Mouse (Mus musculus) kidney, adult 2 months (tissue): ENCODE measurements around the gene Olfr749. TPM values are rescaled to one million over a fixed set of nuclear protein-coding genes. Genes with fewer than 3 reads are reported as not detected.
"Not testable (repeated sequence)": the region's sequence is repeated elsewhere in the genome, so short reads cannot be mapped to it uniquely, and the experiment has no call there.

ENCODE experiments used
- DNase-seq: peaks from one replicate; pipeline ENCODE4 v3.0.0; 2021
- H3K27ac ChIP-seq: fragments of 200-500 bp; 2 replicates; pipeline ENCODE4 v1.5.1; 2012; ENCODE audit warnings: low read depth, low read length, control low read depth, inconsistent platforms; ENCODE audit not compliant: insufficient read depth
- H3K27me3 ChIP-seq: fragments of 200-500 bp; replicated peaks from 2 replicates; pipeline ENCODE4 v1.6.1; 2012; ENCODE audit warnings: mild to moderate bottlenecking, moderate library complexity, low read length, inconsistent platforms; ENCODE audit not compliant: control insufficient read depth, insufficient read depth
- H3K36me3 ChIP-seq: fragments of 200-500 bp; 2 replicates; pipeline ENCODE4 v1.6.1; 2012; ENCODE audit warnings: mild to moderate bottlenecking, moderate library complexity, low read length, inconsistent platforms; ENCODE audit not compliant: control insufficient read depth, insufficient read depth
- H3K4me1 ChIP-seq: fragments of 200-500 bp; 2 replicates; pipeline ENCODE4 v1.6.1; 2011; ENCODE audit warnings: low read length; ENCODE audit not compliant: control insufficient read depth, insufficient read depth
- H3K4me3 ChIP-seq: fragments of 200-500 bp; 2 replicates; pipeline ENCODE4 v1.5.1; 2011; ENCODE audit warnings: mild to moderate bottlenecking, low read depth, low read length, control low read depth; ENCODE audit not compliant: insufficient read depth
- CTCF ChIP-seq: fragments of 200-500 bp; conservative IDR thresholded peaks from 2 replicates; pipeline ENCODE4 v1.5.1; 2011; ENCODE audit warnings: low read depth, mild to moderate bottlenecking, control low read depth, low read length, moderate library complexity, mixed read lengths; ENCODE audit not compliant: insufficient read depth, insufficient read length
- POLR2A ChIP-seq: fragments of 200-500 bp; IDR thresholded peaks from one replicate; pipeline ENCODE4 v1.6.1; 2011; ENCODE audit warnings: low read depth, low read length, control low read depth
- WGBS: fragments of 180-500 bp; shearing (Covaris S2); methylation state at CpG from one replicate; pipeline ENCODE4 v1.1.7; 2018; 5-methylcytosine and 5-hydroxymethylcytosine counted together
- polyA plus RNA-seq: library from polyadenylated mRNA; depleted of rRNA; stranded (reverse); fragments of >200 nt; gene quantifications from 2 replicates; pipeline ENCODE4 v1.2.3, GENCODE M21; 2012; rRNA removed

Olfr749 gene
- polyA plus RNA-seq, 1 experiment = not detected

DNA sequence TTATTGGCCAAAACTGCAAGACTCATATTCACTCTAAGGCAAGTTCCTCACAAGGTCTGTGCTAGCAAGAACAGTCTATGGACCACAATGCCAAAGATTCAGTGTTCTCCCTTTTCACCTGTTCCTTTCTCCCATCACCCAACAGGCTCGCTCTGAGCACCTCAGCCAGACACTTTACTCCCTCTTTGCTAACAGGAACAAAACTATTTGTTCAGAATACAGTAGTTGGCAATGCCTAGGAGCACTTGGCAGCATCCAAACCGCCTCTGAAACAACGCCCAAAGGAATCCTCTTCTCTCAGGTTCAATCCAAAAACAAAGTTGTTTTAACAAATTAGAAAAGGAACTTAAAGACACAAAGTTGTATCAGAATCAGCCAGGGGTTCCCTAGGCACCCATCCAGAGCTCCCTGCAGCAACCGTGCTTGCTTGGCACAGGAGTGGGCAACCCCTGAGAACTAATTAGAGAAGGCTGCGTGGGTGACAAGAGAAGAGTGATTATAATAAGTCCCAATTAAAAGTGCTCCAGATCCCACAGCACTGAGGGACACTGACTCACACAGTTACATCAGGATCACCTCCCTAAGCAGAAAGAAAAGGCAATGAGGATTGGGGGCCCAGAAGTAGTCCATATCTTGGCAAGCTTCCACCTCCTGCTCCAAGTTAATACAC lies 13.7 kb upstream of the Olfr749 start:
- Histone ChIP-seq H3K27me3 (no peaks in the 10 kb centered on the region), H3K27ac (no peak overlapping the region), H3K4me3 (no peak overlapping the region), H3K4me1 (no peaks in the 10 kb centered on the region), H3K36me3 (no peaks in the 10 kb centered on the region)
- 80% methylated on average over 5 of the region's 5 CpGs for WGBS
- TF ChIP-seq POLR2A (no peak), CTCF (no peak)
- no peak for DNase-seq

DNA sequence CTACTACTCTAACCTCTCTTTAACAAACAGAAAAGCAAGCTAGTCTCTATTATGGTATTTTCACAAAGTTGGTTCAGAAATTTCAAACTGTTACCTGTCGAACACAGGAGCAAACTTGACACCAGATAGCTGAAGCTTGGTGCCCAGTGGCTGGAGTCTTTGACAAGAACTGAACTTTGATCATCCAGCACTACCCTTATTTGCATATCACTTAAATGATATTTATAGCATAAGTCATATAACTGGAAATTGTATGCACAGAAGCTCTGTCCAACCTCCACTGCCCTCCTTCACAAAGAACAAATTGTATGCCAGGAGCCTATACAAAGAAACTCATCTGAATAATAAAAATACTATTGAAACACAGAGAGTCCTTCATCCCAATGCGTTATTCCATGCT lies 3.3 kb downstream of the Olfr749 start:
- 73% methylated on average over 2 of the region's 2 CpGs for WGBS
- Histone ChIP-seq H3K27me3 (no peaks in the 10 kb centered on the region), H3K27ac (no peak overlapping the region), H3K4me1 (no peaks in the 10 kb centered on the region), H3K36me3 (no peaks in the 10 kb centered on the region), H3K4me3 (no peak overlapping the region)
- TF ChIP-seq CTCF (no peak), POLR2A (no peak)
- DNase-seq = no peak

DNA sequence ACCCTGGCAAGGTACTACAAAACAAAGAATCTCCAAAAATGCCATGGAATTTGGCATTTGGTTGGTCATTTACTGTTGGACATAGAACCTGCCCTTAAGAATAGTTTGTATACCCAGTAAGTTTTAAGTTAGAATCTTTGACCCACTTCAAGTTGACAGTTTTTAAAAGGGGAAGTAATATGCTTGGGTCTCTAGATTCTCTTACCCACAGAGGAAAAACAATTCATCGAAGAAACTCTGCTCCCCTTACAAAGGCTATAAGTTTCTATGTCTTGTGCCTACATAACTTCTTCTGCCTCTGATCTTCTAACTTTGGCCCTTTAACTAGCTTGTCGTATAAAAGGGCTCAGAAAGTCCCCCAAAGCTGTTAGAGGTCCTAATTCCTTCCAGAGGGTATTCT lies 4.6 kb downstream of the Olfr749 start:
- 63% methylated on average over 2 of the region's 2 CpGs for WGBS
- no peaks in the 10 kb centered on the region for H3K4me1 ChIP-seq
- H3K36me3 ChIP-seq = no peaks in the 10 kb centered on the region
- no peak overlapping the region for H3K27ac ChIP-seq
- TF ChIP-seq POLR2A (no peak), CTCF (no peak)
- H3K4me3 ChIP-seq = no peak overlapping the region
- H3K27me3 ChIP-seq = no peaks in the 10 kb centered on the region
- DNase-seq = no peak

DNA sequence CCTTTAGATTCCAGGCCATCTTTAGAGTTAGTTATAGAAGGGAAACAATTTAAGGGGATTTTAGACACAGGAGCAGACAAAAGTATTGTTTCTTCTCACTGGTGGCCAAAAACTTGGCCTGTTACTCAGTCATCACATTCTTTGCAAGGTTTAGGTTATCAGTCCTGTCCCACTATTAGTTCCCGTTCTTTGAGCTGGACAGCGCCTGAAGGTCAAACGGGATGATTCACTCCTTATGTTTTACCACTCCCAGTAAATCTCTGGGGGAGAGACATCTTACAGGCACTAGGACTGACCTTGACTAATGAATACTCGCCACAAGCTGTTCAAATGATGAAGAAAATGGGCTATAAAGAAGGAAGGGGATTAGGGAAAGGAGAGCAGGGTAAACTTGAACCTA lies 22.5 kb downstream of the Olfr749 start:
- not testable (repeated sequence) for H3K36me3 ChIP-seq, H3K4me3 ChIP-seq, H3K27me3 ChIP-seq, H3K4me1 ChIP-seq, H3K27ac ChIP-seq, DNase-seq
- 78% methylated on average over 4 of the region's 4 CpGs for WGBS

DNA sequence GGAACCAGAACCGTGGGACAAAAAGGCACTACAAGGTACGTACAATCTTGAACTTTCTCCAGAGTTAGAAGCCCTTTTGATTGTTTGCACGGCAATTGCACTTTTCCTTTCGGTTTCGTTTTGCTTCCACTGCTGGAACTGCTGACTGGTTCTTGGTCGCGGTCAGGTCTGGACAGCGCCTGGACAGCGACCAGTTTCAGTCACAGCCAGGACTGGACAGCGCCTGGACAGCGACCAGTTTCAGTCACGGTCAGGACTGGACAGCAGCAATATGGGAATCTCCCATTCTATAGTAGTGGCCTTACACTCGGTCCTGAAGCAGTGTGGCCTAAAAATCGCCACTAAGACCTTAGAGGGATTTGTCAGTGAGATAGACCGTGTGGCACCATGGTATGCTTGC lies 25.0 kb downstream of the Olfr749 start:
- WGBS = 86% methylated on average over 15 of the region's 15 CpGs
- not testable (repeated sequence) for H3K4me3 ChIP-seq, H3K36me3 ChIP-seq, DNase-seq, H3K27me3 ChIP-seq, H3K4me1 ChIP-seq, H3K27ac ChIP-seq

DNA sequence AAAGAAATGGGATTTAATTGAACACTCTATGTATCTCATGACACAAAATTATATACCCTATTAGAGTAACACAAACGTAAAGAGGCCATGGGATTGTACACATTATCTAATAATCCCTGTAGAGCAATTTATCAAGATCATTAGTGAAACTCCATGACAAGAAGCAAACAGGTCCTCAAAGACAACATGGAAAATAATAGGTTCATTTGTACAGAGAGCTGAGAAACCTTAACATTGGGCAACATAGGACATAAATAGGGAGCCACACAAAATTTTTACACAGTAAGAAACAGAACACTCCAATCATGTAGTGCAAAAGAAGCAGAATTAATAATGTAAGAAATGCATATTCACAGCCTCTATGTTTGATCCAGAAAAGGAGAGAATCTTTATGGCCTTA lies 37.8 kb downstream of the Olfr749 start, which contains the start of gene Olfr748:
TSS of gene Olfr748 (plus strand) at position 301 of the 400 bp plus-strand sequence.
- DNase-seq = no peak
- Histone ChIP-seq H3K27me3 (no peaks in the 10 kb centered on the region), H3K27ac (no peak within 1 kb of the TSS), H3K4me3 (no peak within 1 kb of the TSS), H3K36me3 (no peaks in the 10 kb centered on the region), H3K4me1 (no peaks in the 10 kb centered on the region)
- no peak for TF ChIP-seq POLR2A
- TF ChIP-seq CTCF = no peak
- WGBS = 59% methylated on average over 1 of the region's 1 CpGs

DNA sequence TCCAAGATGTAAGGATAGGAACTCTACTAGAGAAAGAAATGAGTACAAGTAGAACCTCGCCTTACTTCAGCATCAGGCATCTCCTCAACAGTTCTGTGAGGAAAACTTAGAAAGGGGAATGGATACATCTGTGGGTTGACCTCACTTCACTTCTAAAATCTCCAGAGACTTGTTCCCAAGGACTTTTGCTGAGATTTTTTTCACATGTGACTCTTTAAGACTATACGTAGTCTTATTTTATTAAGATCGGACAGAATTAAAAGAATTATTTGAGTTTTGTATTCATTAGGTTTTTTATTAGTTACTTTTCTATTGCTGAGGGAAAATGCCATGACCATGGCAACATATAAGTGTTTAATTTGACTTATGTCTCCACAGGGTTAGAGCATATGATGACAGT lies 51.8 kb downstream of the Olfr749 start, which contains the start of gene Olfr747:
TSS of gene Olfr747 (minus strand) at position 101 of the 400 bp plus-strand sequence.
- no peak for TF ChIP-seq CTCF
- no peak for TF ChIP-seq POLR2A
- no peaks in the 10 kb centered on the region for H3K27me3 ChIP-seq
- 90% methylated on average over 3 of the region's 3 CpGs for WGBS
- H3K4me3 ChIP-seq = no peak within 1 kb of the TSS
- no peak for DNase-seq
- H3K27ac ChIP-seq = no peak within 1 kb of the TSS
- no peaks in the 10 kb centered on the region for H3K36me3 ChIP-seq
- no peaks in the 10 kb centered on the region for H3K4me1 ChIP-seq

Other genes with a start within 250 kb of the Olfr749 start
- not detected in 2 replicates for gene Olfr742, start 241.5 kb downstream of the Olfr749 start, polyA plus RNA-seq
- gene Olfr743, start 223.3 kb downstream of the Olfr749 start, polyA plus RNA-seq = not detected in 2 replicates
- not detected in 2 replicates for gene Olfr744, start 130.2 kb downstream of the Olfr749 start, polyA plus RNA-seq
- not detected in 2 replicates for gene Olfr745, start 105.7 kb downstream of the Olfr749 start, polyA plus RNA-seq
- not detected in 2 replicates for gene Olfr746, start 98.0 kb downstream of the Olfr749 start, polyA plus RNA-seq
- not detected in 2 replicates for gene Olfr747, start 51.9 kb downstream of the Olfr749 start, polyA plus RNA-seq
- gene Olfr748, start 37.7 kb downstream of the Olfr749 start, polyA plus RNA-seq = not detected in 2 replicates
- gene Ttc5, start 40.4 kb upstream of the Olfr749 start, polyA plus RNA-seq = 24.5 and 25.8 TPM in 2 replicates
- not detected in 2 replicates for gene Ccnb1ip1, start 62.6 kb upstream of the Olfr749 start, polyA plus RNA-seq
- 12.0 and 12.6 TPM in 2 replicates for gene Parp2, start 62.7 kb upstream of the Olfr749 start, polyA plus RNA-seq
- 17.6 and 18.8 TPM in 2 replicates for gene Tep1, start 125.5 kb upstream of the Olfr749 start, polyA plus RNA-seq
- gene Klhl33, start 152.4 kb upstream of the Olfr749 start, polyA plus RNA-seq = 0.34 and 1.2 TPM in 2 replicates
- 54.6 and 77.8 TPM in 2 replicates for gene Osgep, start 179.8 kb upstream of the Olfr749 start, polyA plus RNA-seq
- gene Apex1, start 179.9 kb upstream of the Olfr749 start, polyA plus RNA-seq = 24.0 and 31.3 TPM in 2 replicates
- gene Pip4p1, start 185.8 kb upstream of the Olfr749 start, polyA plus RNA-seq = 68.1 and 79.3 TPM in 2 replicates
- 79.2 and 91.3 TPM in 2 replicates for gene Pnp, start 186.0 kb upstream of the Olfr749 start, polyA plus RNA-seq
- gene Gm49342, start 199.4 kb upstream of the Olfr749 start, polyA plus RNA-seq = 42.3 and 52.8 TPM in 2 replicates
- gene Pnp2, start 210.9 kb upstream of the Olfr749 start, polyA plus RNA-seq = 0.54 and 0.56 TPM in 2 replicates